Mouse (Mus musculus): Measurements from ENCODE around the gene Nsl1. TPM values are rescaled to one million over a fixed set of nuclear protein-coding genes. Genes with fewer than 3 reads are reported as not detected.

Gene Nsl1
- polyA plus RNA-seq, 1 experiment from 2014 or later: 12.7 TPM

DNA sequence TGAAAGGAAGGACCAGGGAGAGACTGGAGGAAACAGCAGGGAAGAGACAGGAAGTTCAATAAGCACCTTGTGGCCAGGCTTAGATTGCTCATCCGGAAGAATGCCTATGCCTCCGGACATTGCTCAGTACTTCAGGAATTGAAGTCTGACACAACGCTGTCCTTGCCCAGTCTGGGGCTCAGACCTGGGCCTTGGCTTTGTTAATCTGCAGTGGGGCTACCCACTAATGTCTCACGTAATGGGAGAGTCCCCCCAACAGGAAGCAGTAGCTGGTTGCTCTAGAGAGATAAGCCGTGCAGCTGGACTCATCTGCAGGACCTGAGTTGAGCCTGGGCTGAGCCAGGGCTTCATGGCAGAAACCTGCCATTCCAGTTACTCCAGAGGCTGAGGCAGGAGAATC is 70.1 kb downstream of the Nsl1 start:
- 10% methylated on average over 5 of the region's 5 CpGs for WGBS (ENCODE audit: insufficient replicate concordance)
- H3K27ac ChIP-seq (ENCODE audit: low read length): no peak overlapping the region
- no peak overlapping the region for H3K4me2 ChIP-seq (ENCODE audit: low read depth, low read length)
- no peaks in the 10 kb centered on the region for H3K36me3 ChIP-seq (ENCODE audit: control insufficient read depth, insufficient read depth)
- peaks cover 4% of the 10 kb centered on the region for H3K4me1 ChIP-seq (ENCODE audit: control insufficient read depth, low read depth, low read length)
- no peaks in the 10 kb centered on the region for H3K27me3 ChIP-seq (ENCODE audit: control insufficient read depth, insufficient read depth, low read depth, low read length)
- no peak overlapping the region for H3K9ac ChIP-seq (ENCODE audit: low read depth, low read length)
- ATAC-seq (ENCODE audit: low read depth): peak; percentile 59
- H3K9me3 ChIP-seq (replicated peaks; ENCODE audit: control insufficient read depth, low read length): no peaks in the 10 kb centered on the region
- no peak overlapping the region for H3K4me3 ChIP-seq (ENCODE audit: low read depth, low read length)

DNA sequence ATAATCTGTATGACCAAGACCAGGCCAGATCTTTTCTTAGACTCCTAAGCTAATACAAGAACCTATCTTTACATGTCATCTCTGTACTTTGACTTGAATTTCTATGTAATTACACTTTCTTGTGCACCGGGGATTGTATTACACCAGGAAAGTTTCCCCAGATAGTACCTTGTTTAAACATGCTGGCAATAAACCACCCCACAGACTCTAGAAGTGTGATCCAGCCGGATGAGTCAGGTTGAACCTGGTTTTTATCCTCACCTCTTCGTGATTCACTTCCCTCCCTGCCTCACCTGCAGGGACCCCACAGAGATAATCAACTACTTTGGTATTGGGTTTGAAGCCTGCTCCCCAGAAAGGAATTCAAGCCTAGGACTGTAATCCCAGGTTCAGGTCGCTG is 72.6 kb downstream of the Nsl1 start:
- Histone ChIP-seq H3K36me3 (ENCODE audit: control insufficient read depth, insufficient read depth) (no peaks in the 10 kb centered on the region), H3K27ac (ENCODE audit: low read length) (no peak overlapping the region), H3K4me1 (ENCODE audit: control insufficient read depth, low read depth, low read length) (peaks cover 4% of the 10 kb centered on the region), H3K27me3 (ENCODE audit: control insufficient read depth, insufficient read depth, low read depth, low read length) (no peaks in the 10 kb centered on the region), H3K9me3 (replicated peaks; ENCODE audit: control insufficient read depth, low read length) (no peaks in the 10 kb centered on the region), H3K9ac (ENCODE audit: low read depth, low read length) (no peak overlapping the region), H3K4me3 (ENCODE audit: low read depth, low read length) (no peak overlapping the region), H3K4me2 (ENCODE audit: low read depth, low read length) (no peak overlapping the region)
- ATAC-seq (ENCODE audit: low read depth): no peak
- WGBS (ENCODE audit: insufficient replicate concordance): 49% methylated on average over 4 of the region's 4 CpGs

Other genes starting within 250 kb of the Nsl1 start
- 3.4 and 4.9 TPM in 2 replicates for gene Rps6kc1, start 151.2 kb upstream of the Nsl1 start, polyA plus RNA-seq (2015; fragmentation: Nextera tagmentation; extraction: Ambion mirVana)
- gene Angel2, start 137.9 kb upstream of the Nsl1 start, polyA plus RNA-seq (2015; fragmentation: Nextera tagmentation; extraction: Ambion mirVana): 11.3 and 11.6 TPM in 2 replicates
- 0.85 and 0.94 TPM in 2 replicates for gene Vash2, start 83.7 kb upstream of the Nsl1 start, polyA plus RNA-seq (2015; fragmentation: Nextera tagmentation; extraction: Ambion mirVana)
- 2.1 and 2.2 TPM in 2 replicates for gene Flvcr1, start 36.9 kb upstream of the Nsl1 start, polyA plus RNA-seq (2015; fragmentation: Nextera tagmentation; extraction: Ambion mirVana)
- not detected in 2 replicates for gene Spata45, start 26.4 kb upstream of the Nsl1 start, polyA plus RNA-seq (2015; fragmentation: Nextera tagmentation; extraction: Ambion mirVana)
- 5.9 and 6.4 TPM in 2 replicates for gene Tatdn3, start 80 bp upstream of the Nsl1 start, polyA plus RNA-seq (2015; fragmentation: Nextera tagmentation; extraction: Ambion mirVana)
- 1.5 and 2.4 TPM in 2 replicates for gene Batf3, start 34.8 kb downstream of the Nsl1 start, polyA plus RNA-seq (2015; fragmentation: Nextera tagmentation; extraction: Ambion mirVana)
- gene Fam71a, start 101.8 kb downstream of the Nsl1 start, polyA plus RNA-seq (2015; fragmentation: Nextera tagmentation; extraction: Ambion mirVana): not detected in 2 replicates
- 1.5 and 1.9 TPM in 2 replicates for gene Atf3, start 155.0 kb downstream of the Nsl1 start, polyA plus RNA-seq (2015; fragmentation: Nextera tagmentation; extraction: Ambion mirVana)

Data from liver, embryonic 16.5 days (tissue).